Mouse (Mus musculus) MEL (cell line): Measurements from ENCODE around the gene Rnf34. TPM values are rescaled to one million over a fixed set of nuclear protein-coding genes. Genes with fewer than 3 reads are reported as not detected.

Experiments
- DNase-seq: peaks from one replicate; pipeline ENCODE4 v3.0.0; 2011; ENCODE audit warnings: low read depth, low spot score
- H3K27ac ChIP-seq: 2 replicates; pipeline ENCODE4 v1.5.1; 2012; ENCODE audit warnings: low read depth, mild to moderate bottlenecking, control low read depth, low read length, moderate library complexity; ENCODE audit not compliant: control insufficient read depth
- H3K27me3 ChIP-seq, 2 experiments: fragments of 150-350 bp in 1 of 2; sonication (generic) in 1 of 2; 2 replicates each; pipeline ENCODE4 v1.6.1; 2012; ENCODE audit warnings: low read length in 2 of 2, mild to moderate bottlenecking in 2 of 2, improper control_type of control experiment in 1 of 2, moderate library complexity in 1 of 2; ENCODE audit not compliant: insufficient read depth in 2 of 2, control insufficient read depth in 1 of 2
- H3K36me3 ChIP-seq, 2 experiments: 2 replicates each; pipeline ENCODE4 v1.6.1; 2012 to 2014; ENCODE audit warnings: low read length in 2 of 2, improper control_type of control experiment in 1 of 2, inconsistent platforms in 1 of 2, mild to moderate bottlenecking in 1 of 2; ENCODE audit not compliant: insufficient read depth in 2 of 2, control insufficient read depth in 1 of 2
- H3K4me1 ChIP-seq, 2 experiments: fragments of 150-350 bp in 1 of 2; sonication (generic) in 1 of 2; 2 replicates each; pipeline ENCODE4 v1.6.1; 2012; ENCODE audit warnings: low read length in 2 of 2, improper control_type of control experiment in 1 of 2, mild to moderate bottlenecking in 1 of 2; ENCODE audit not compliant: insufficient read depth in 2 of 2, control insufficient read depth in 1 of 2
- H3K4me3 ChIP-seq, 2 experiments: fragments of 150-350 bp in 1 of 2; sonication (generic) in 1 of 2; 2 replicates each; pipeline ENCODE4 v1.5.1; 2012; ENCODE audit warnings: low read depth in 2 of 2, low read length in 2 of 2, mild to moderate bottlenecking in 2 of 2, moderate library complexity in 2 of 2, control low read depth in 1 of 2, improper control_type of control experiment in 1 of 2; ENCODE audit not compliant: control insufficient read depth in 1 of 2, insufficient read depth in 1 of 2
- H3K79me2 ChIP-seq: 2 replicates; pipeline ENCODE4 v1.6.1; 2012; ENCODE audit warnings: mild to moderate bottlenecking, low read length, moderate library complexity; ENCODE audit not compliant: control insufficient read depth, poor library complexity, insufficient read depth
- H3K9ac ChIP-seq: 2 replicates; pipeline ENCODE4 v1.6.1; 2012; ENCODE audit warnings: low read depth, mild to moderate bottlenecking, control low read depth, low read length, moderate library complexity; ENCODE audit not compliant: control insufficient read depth, poor library complexity, severe bottlenecking
- H3K9me3 ChIP-seq: fragments of 150-350 bp; sonication (generic); replicated peaks from 2 replicates; pipeline ENCODE4 v1.6.1; 2012; ENCODE audit warnings: mild to moderate bottlenecking, low read length, improper control_type of control experiment, moderate library complexity; ENCODE audit not compliant: insufficient read depth
- BHLHE40 ChIP-seq: IDR thresholded peaks from 2 replicates; pipeline ENCODE4 v1.6.1; 2012; ENCODE audit warnings: low read depth, mild to moderate bottlenecking, inconsistent platforms, low read length, improper control_type of control experiment, borderline replicate concordance
- E2F4 ChIP-seq: IDR thresholded peaks from 2 replicates; pipeline ENCODE4 v1.6.1; 2011; ENCODE audit warnings: low read depth, low read length, improper control_type of control experiment, borderline replicate concordance
- EP300 ChIP-seq, 2 experiments: IDR thresholded peaks; 2 replicates each; pipeline ENCODE4 v1.6.1; 2011; ENCODE audit warnings: improper control_type of control experiment in 2 of 2, low read length in 2 of 2, low read depth in 1 of 2, mild to moderate bottlenecking in 1 of 2
- ETS1 ChIP-seq: IDR thresholded peaks from 2 replicates; pipeline ENCODE4 v1.6.1; 2012; ENCODE audit warnings: low read depth, mild to moderate bottlenecking, inconsistent platforms, low read length, improper control_type of control experiment, moderate library complexity
- GABPA ChIP-seq: IDR thresholded peaks from 2 replicates; pipeline ENCODE4 v1.6.1; 2012; ENCODE audit warnings: low read depth, mild to moderate bottlenecking, inconsistent platforms, low read length, improper control_type of control experiment, moderate library complexity
- HCFC1 ChIP-seq: IDR thresholded peaks from 2 replicates; pipeline ENCODE4 v1.6.1; 2012; ENCODE audit warnings: low read depth, mild to moderate bottlenecking, inconsistent platforms, low read length, improper control_type of control experiment, moderate library complexity
- JUND ChIP-seq: IDR thresholded peaks from 2 replicates; pipeline ENCODE4 v1.6.1; 2011; ENCODE audit warnings: low read depth, mild to moderate bottlenecking, improper control_type of control experiment, low read length
- KAT2A ChIP-seq: conservative IDR thresholded peaks from 2 replicates; pipeline ENCODE4 v1.6.1; 2012; ENCODE audit warnings: low read depth, low read length, improper control_type of control experiment, inconsistent platforms
- MEF2A ChIP-seq: IDR thresholded peaks from 2 replicates; pipeline ENCODE4 v1.6.1; 2014; ENCODE audit warnings: low read depth, mild to moderate bottlenecking, inconsistent platforms, low read length, improper control_type of control experiment; ENCODE audit not compliant: poor library complexity, insufficient replicate concordance, severe bottlenecking; ENCODE audit errors: extremely low read depth
- MYB ChIP-seq: IDR thresholded peaks from 2 replicates; pipeline ENCODE4 v1.6.1; 2011; ENCODE audit warnings: mild to moderate bottlenecking, low read depth, low read length, improper control_type of control experiment
- POLR2A ChIP-seq, 2 experiments: IDR thresholded peaks; 2 replicates each; pipeline ENCODE4 v1.6.1; 2011 to 2012; ENCODE audit warnings: low read length in 2 of 2, mild to moderate bottlenecking in 2 of 2, control low read depth in 1 of 2, improper control_type of control experiment in 1 of 2, low read depth in 1 of 2, moderate library complexity in 1 of 2; ENCODE audit not compliant: control insufficient read depth in 1 of 2, insufficient read depth in 1 of 2, poor library complexity in 1 of 2
- POLR2AphosphoS2 ChIP-seq: IDR thresholded peaks from 2 replicates; pipeline ENCODE4 v1.6.1; 2011; ENCODE audit warnings: low read length, improper control_type of control experiment
- SMC3 ChIP-seq: IDR thresholded peaks from 2 replicates; pipeline ENCODE4 v1.6.1; 2011; ENCODE audit warnings: low read depth, low read length, improper control_type of control experiment
- TAL1 ChIP-seq: IDR thresholded peaks from 2 replicates; pipeline ENCODE4 v1.6.1; 2012; ENCODE audit warnings: mild to moderate bottlenecking, inconsistent platforms, low read length, moderate library complexity, mixed read lengths
- TCF12 ChIP-seq: IDR thresholded peaks from 2 replicates; pipeline ENCODE4 v1.6.1; 2014; ENCODE audit warnings: low read depth, mild to moderate bottlenecking, inconsistent platforms, low read length, improper control_type of control experiment, moderate library complexity
- ZC3H11A ChIP-seq: IDR thresholded peaks from 2 replicates; pipeline ENCODE4 v1.6.1; 2012; ENCODE audit warnings: low read depth, mild to moderate bottlenecking, inconsistent platforms, low read length, improper control_type of control experiment
- ZKSCAN1 ChIP-seq: IDR thresholded peaks from 2 replicates; pipeline ENCODE4 v1.6.1; 2012; ENCODE audit warnings: low read depth, mild to moderate bottlenecking, inconsistent platforms, low read length, improper control_type of control experiment, moderate library complexity
- ZMIZ1 ChIP-seq: IDR thresholded peaks from 2 replicates; pipeline ENCODE4 v1.6.1; 2012; ENCODE audit warnings: low read depth, mild to moderate bottlenecking, inconsistent platforms, low read length, improper control_type of control experiment, moderate library complexity
- ZNF384 ChIP-seq: IDR thresholded peaks from 2 replicates; pipeline ENCODE4 v1.6.1; 2012; ENCODE audit warnings: low read depth, mild to moderate bottlenecking, inconsistent platforms, low read length, improper control_type of control experiment
- polyA plus RNA-seq, 2 experiments: library from polyadenylated mRNA; stranded (reverse) in 1 of 2; unstranded in 1 of 2; fragments of >175 nt in 1 of 2; fragments of >200 nt in 1 of 2; gene quantifications; 2 replicates each; pipeline versions ENCODE4 v1.2.1 to v1.2.4; 2012; ENCODE audit warnings: low replicate concordance in 2 of 2, low read depth in 1 of 2; ENCODE audit not compliant: insufficient read length in 2 of 2, insufficient read depth in 1 of 2, missing spikeins in 1 of 2
- total RNA-seq: library from RNA; depleted of rRNA; stranded (reverse); fragments of 300-350 nt; gene quantifications from 2 replicates; pipeline ENCODE4 v1.2.3, GENCODE M21; 2012

Gene Rnf34
- total and polyA plus RNA-seq, 3 experiments, result 14.8 to 27.4 TPM; not detected in 1

- no peak for TF ChIP-seq ZC3H11A
- no peak for TF ChIP-seq POLR2AphosphoS2
- TF ChIP-seq POLR2A (IDR thresholded peaks at IDR 0.05; ENCODE audit: control insufficient read depth in 1 of 2, insufficient read depth in 1 of 2, low read depth in 1 of 2, low read length in 2 of 2, poor library complexity in 1 of 2), result no peak
- no peak for TF ChIP-seq ETS1
- Histone ChIP-seq H3K9ac (no peak overlapping the region), H3K79me2 (peaks cover 13% of the 10 kb centered on the region; the same call in 1 of the 2 replicates), H3K36me3 (peaks cover 1 to 2% of the 10 kb centered on the region in 2 experiments; a peak in 3 of 4 replicates), H3K27me3 (no peaks in the 10 kb centered on the region), H3K9me3 (no peaks in the 10 kb centered on the region), H3K4me1 (peaks cover 4 to 5% of the 10 kb centered on the region in 2 experiments), H3K27ac (no peak overlapping the region), H3K4me3 (no peak overlapping the region)
- DNase-seq, result no peak
These were observed 38.9 kb downstream of the Rnf34 start for GRCm38 (mm10) chr5:122888612-122889214.

GRCm38 (mm10) chr5:122890396-122890795 is 40.5 kb downstream of the Rnf34 start:
- H3K27ac ChIP-seq, result no peak overlapping the region
- no peak for TF ChIP-seq BHLHE40
- TF ChIP-seq MYB, result no peak
- TF ChIP-seq ZKSCAN1, result no peak
- no peak for TF ChIP-seq SMC3
- no peak for TF ChIP-seq GABPA
- no peak for TF ChIP-seq TCF12
- H3K9ac ChIP-seq, result no peak overlapping the region
- H3K36me3 ChIP-seq, result peaks cover 1 to 2% of the 10 kb centered on the region in 2 experiments; a peak in 2 of 4 replicates
- H3K27me3 ChIP-seq, result no peaks in the 10 kb centered on the region
- H3K4me1 ChIP-seq, result peaks cover 0 to 5% of the 10 kb centered on the region in 2 experiments; a peak in 3 of 4 replicates
- no peaks in the 10 kb centered on the region for H3K9me3 ChIP-seq
- no peak overlapping the region for H3K4me3 ChIP-seq
- H3K79me2 ChIP-seq, result peaks cover 18% of the 10 kb centered on the region; the same call in 1 of the 2 replicates
- no peak for DNase-seq

GRCm38 (mm10) chr5:122893270-122893669 is 43.4 kb downstream of the Rnf34 start:
- TF ChIP-seq ZNF384, result no peak
- no peak for TF ChIP-seq EP300 (IDR thresholded peaks at IDR 0.05; ENCODE audit: low read depth in 1 of 2, low read length in 2 of 2)
- TF ChIP-seq ZMIZ1, result no peak
- no peak for TF ChIP-seq GABPA
- TF ChIP-seq JUND, result no peak
- TF ChIP-seq TAL1, result no peak
- TF ChIP-seq HCFC1, result no peak
- TF ChIP-seq MEF2A, result no peak
- no peak for TF ChIP-seq E2F4
- TF ChIP-seq ZKSCAN1, result no peak
- no peak for TF ChIP-seq POLR2A (IDR thresholded peaks at IDR 0.05; ENCODE audit: control insufficient read depth in 1 of 2, insufficient read depth in 1 of 2, low read depth in 1 of 2, low read length in 2 of 2, poor library complexity in 1 of 2)
- no peak for TF ChIP-seq BHLHE40
- no peak for TF ChIP-seq KAT2A
- no peak for TF ChIP-seq MYB
- H3K79me2 ChIP-seq, result peaks cover 25% of the 10 kb centered on the region
- no peak overlapping the region for H3K4me3 ChIP-seq
- H3K4me1 ChIP-seq, result peaks cover 0 to 1% of the 10 kb centered on the region in 2 experiments; a peak in 1 of 4 replicates
- no peak overlapping the region for H3K9ac ChIP-seq
- no peaks in the 10 kb centered on the region; a peak in 1 of 4 replicates for H3K36me3 ChIP-seq
- no peaks in the 10 kb centered on the region for H3K9me3 ChIP-seq
- H3K27me3 ChIP-seq, result no peaks in the 10 kb centered on the region
- H3K27ac ChIP-seq, result no peak overlapping the region
- no peak for DNase-seq
